Mouse (Mus musculus) spleen, adult 2 months (tissue): ENCODE results near the gene Myrip. TPM values are rescaled to one million over a fixed set of nuclear protein-coding genes. Genes with fewer than 3 reads are reported as not detected.

Source experiments
- DNase-seq, 2 experiments: peaks; one replicate each; pipeline versions ENCODE4 v3.0.0 to v3.0.0-alpha.2; 2012 to 2021; ENCODE audit warnings: low spot score in 2 of 2, low read depth in 1 of 2
- H3K27ac ChIP-seq: fragments of 200-500 bp; 2 replicates; pipeline ENCODE4 v1.5.1; 2012; ENCODE audit warnings: low read length, inconsistent platforms; ENCODE audit not compliant: insufficient read depth
- H3K27me3 ChIP-seq: fragments of 200-500 bp; 2 replicates; pipeline ENCODE4 v1.6.1; 2012; ENCODE audit warnings: mild to moderate bottlenecking, moderate library complexity, low read length, inconsistent platforms; ENCODE audit not compliant: control insufficient read depth, insufficient read depth
- H3K36me3 ChIP-seq: fragments of 200-500 bp; 2 replicates; pipeline ENCODE4 v1.6.1; 2012; ENCODE audit warnings: mild to moderate bottlenecking, low read length, inconsistent platforms; ENCODE audit not compliant: control insufficient read depth, insufficient read depth
- H3K4me1 ChIP-seq: fragments of 200-500 bp; 2 replicates; pipeline ENCODE4 v1.6.1; 2011; ENCODE audit warnings: inconsistent platforms; ENCODE audit not compliant: control insufficient read depth, insufficient read depth, insufficient read length
- H3K4me3 ChIP-seq: fragments of 200-500 bp; 2 replicates; pipeline ENCODE4 v1.5.1; 2011; ENCODE audit warnings: mild to moderate bottlenecking, inconsistent platforms; ENCODE audit not compliant: insufficient read depth, insufficient read length; ENCODE audit errors: extremely low read depth
- CTCF ChIP-seq: fragments of 200-500 bp; IDR thresholded peaks from 2 replicates; pipeline ENCODE4 v1.5.1; 2011; ENCODE audit warnings: mild to moderate bottlenecking, inconsistent platforms; ENCODE audit not compliant: insufficient read depth, insufficient read length, insufficient replicate concordance; ENCODE audit errors: extremely low read depth
- POLR2A ChIP-seq: fragments of 200-500 bp; IDR thresholded peaks from 2 replicates; pipeline ENCODE4 v1.6.1; 2011; ENCODE audit warnings: low read depth, low read length, inconsistent platforms
- WGBS: fragments of 180-500 bp; shearing (Covaris S2); methylation state at CpG from one replicate; pipeline ENCODE4 v1.1.7; 2018; 5-methylcytosine and 5-hydroxymethylcytosine counted together
- polyA plus RNA-seq: library from polyadenylated mRNA; depleted of rRNA; stranded (reverse); fragments of >200 nt; gene quantifications from 2 replicates; pipeline ENCODE4 v1.2.3, GENCODE M21; 2012

Myrip gene
- polyA plus RNA-seq, 1 experiment, result 0.13 TPM

GRCm38 (mm10) chr9:120501191-120501902, 200.0 kb downstream of the Myrip start:
- Histone ChIP-seq H3K27ac (no peak overlapping the region), H3K27me3 (no peaks in the 10 kb centered on the region), H3K36me3 (no peaks in the 10 kb centered on the region), H3K4me3 (no peak overlapping the region), H3K4me1 (no peaks in the 10 kb centered on the region)
- TF ChIP-seq POLR2A (no peak), CTCF (peak; percentile 10; the same call in 1 of the 2 replicates)
- no peak for DNase-seq
- WGBS, result 39% methylated on average over 10 of the region's 10 CpGs

- TF ChIP-seq CTCF (peak; percentile 44; the same call in 1 of the 2 replicates), POLR2A (no peak)
- H3K4me1 ChIP-seq, result no peaks in the 10 kb centered on the region
These were observed 200.7 kb downstream of the Myrip start for GRCm38 (mm10) chr9:120502013-120502412.

DNA sequence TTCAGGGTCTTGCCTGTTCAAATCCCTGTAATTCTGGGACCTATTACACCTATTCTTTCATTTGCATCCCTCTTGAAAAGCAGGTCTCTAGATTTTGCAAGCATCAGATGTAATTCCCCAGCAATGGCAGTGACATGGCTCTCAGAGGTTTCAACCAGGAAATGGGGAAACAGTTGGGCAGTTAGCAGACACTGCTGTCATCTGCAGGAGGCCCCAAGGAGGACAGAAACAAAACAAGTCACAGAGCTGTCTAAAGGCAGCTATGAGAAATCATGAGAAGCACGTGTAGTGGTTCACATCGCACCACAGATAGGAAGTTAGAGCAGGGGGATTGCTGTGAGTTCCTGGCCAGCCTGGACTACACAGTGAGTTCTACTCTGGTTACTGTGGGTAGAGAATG, 203.1 kb downstream of the Myrip start:
- Histone ChIP-seq H3K4me3 (no peak overlapping the region), H3K27ac (no peak overlapping the region), H3K36me3 (no peaks in the 10 kb centered on the region), H3K27me3 (no peaks in the 10 kb centered on the region), H3K4me1 (no peaks in the 10 kb centered on the region)
- TF ChIP-seq POLR2A (no peak), CTCF (no peak)
- WGBS, result 63% methylated on average over 2 of the region's 2 CpGs
- no peak for DNase-seq

More at GRCm38 (mm10) chr9:120502013-120502412, 200.7 kb downstream of the Myrip start:
- Histone ChIP-seq H3K27ac (no peak overlapping the region), H3K4me3 (no peak overlapping the region), H3K27me3 (no peaks in the 10 kb centered on the region), H3K36me3 (no peaks in the 10 kb centered on the region)
- DNase-seq, result peak; percentile 64 to 69
- 7% methylated on average over 8 of the region's 8 CpGs for WGBS

GRCm38 (mm10) chr9:120511781-120512180, 210.5 kb downstream of the Myrip start:
- no peak overlapping the region for H3K27ac ChIP-seq
- H3K4me3 ChIP-seq, result no peak overlapping the region
- H3K36me3 ChIP-seq, result no peaks in the 10 kb centered on the region
- 76% methylated on average over 3 of the region's 3 CpGs for WGBS
- no peaks in the 10 kb centered on the region for H3K27me3 ChIP-seq
- H3K4me1 ChIP-seq, result no peaks in the 10 kb centered on the region
- TF ChIP-seq POLR2A, result no peak
- TF ChIP-seq CTCF, result peak; percentile 24; the same call in 1 of the 2 replicates
- DNase-seq, result no peak

- Histone ChIP-seq H3K4me3 (no peak overlapping the region), H3K36me3 (no peaks in the 10 kb centered on the region)
- 11% methylated on average over 8 of the region's 8 CpGs for WGBS
These were observed 215.4 kb downstream of the Myrip start for GRCm38 (mm10) chr9:120516720-120517119.

DNA sequence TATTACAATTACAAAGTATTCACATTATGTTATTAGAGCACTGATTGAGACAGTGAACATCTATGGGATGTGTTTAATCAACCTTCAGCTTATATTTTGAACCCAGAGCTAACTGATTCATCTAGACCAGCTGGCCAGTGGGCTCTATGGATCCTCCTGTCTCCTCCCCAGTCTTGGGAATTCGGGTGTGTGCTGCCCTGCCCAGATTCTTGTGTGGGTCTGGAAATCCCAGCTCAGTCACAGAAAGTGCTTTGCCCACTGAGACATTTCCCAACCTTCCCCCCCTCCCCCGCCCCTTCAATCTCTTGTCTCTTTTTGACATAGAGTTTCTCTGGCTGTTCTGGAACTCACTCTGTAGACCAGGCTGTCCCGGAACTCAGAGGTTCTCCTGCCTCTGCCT, 217.6 kb downstream of the Myrip start:
- Histone ChIP-seq H3K27ac (no peak overlapping the region), H3K27me3 (no peaks in the 10 kb centered on the region), H3K36me3 (no peaks in the 10 kb centered on the region), H3K4me3 (no peak overlapping the region), H3K4me1 (no peaks in the 10 kb centered on the region)
- 87% methylated on average over 3 of the region's 3 CpGs for WGBS
- no peak for DNase-seq
- TF ChIP-seq CTCF (no peak), POLR2A (no peak)

More at GRCm38 (mm10) chr9:120516720-120517119, 215.4 kb downstream of the Myrip start:
- Histone ChIP-seq H3K27me3 (no peaks in the 10 kb centered on the region), H3K4me1 (no peaks in the 10 kb centered on the region), H3K27ac (no peak overlapping the region)
- no peak for TF ChIP-seq CTCF
- no peak for TF ChIP-seq POLR2A
- DNase-seq, result no peak

DNA sequence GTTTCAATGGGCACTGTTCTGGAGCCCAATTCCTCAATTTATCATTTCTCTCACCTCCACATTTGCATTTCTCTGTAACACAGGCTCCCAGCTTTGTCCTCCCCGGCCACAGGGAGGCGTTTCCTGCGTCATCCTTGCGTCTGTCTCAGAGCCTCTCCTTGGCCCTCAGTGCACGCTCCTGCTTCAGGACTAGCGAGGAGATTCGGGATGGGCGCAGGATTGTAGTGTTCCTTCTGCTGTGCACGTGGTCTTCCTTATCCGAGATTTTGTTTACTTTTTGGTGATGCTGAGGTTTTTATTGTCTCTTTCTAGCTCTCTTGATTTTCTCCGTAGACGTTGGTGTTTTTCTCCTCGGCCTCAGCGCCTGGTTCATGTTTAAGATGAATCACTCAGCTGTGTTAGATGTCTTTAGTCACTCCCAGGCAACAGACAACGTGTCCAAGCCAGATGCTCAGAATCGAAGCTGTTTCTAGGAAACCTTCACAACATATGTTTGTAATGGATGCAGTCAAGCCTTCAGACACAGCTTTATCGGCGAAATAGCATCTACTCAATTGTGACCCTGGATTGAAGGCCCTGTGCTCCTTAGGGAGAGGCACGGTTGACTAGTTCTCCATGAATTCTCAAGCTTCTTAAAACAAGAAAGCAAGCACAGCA, 218.3 kb downstream of the Myrip start:
- H3K27ac ChIP-seq, result no peak overlapping the region
- no peaks in the 10 kb centered on the region for H3K4me1 ChIP-seq
- DNase-seq, result no peak
- no peaks in the 10 kb centered on the region for H3K36me3 ChIP-seq
- H3K27me3 ChIP-seq, result no peaks in the 10 kb centered on the region
- WGBS, result 88% methylated on average over 19 of the region's 19 CpGs
- no peak for TF ChIP-seq CTCF
- TF ChIP-seq POLR2A, result no peak
- no peak overlapping the region for H3K4me3 ChIP-seq
